Mouse (Mus musculus): ENCODE data around the gene Nr1h2. TPM values are rescaled to one million over a fixed set of nuclear protein-coding genes. Genes with fewer than 3 reads are reported as not detected.

Nr1h2 gene
- total and polyA plus RNA-seq, 3 experiments = 13.9 to 50.0 (median 43.8) TPM

DNA sequence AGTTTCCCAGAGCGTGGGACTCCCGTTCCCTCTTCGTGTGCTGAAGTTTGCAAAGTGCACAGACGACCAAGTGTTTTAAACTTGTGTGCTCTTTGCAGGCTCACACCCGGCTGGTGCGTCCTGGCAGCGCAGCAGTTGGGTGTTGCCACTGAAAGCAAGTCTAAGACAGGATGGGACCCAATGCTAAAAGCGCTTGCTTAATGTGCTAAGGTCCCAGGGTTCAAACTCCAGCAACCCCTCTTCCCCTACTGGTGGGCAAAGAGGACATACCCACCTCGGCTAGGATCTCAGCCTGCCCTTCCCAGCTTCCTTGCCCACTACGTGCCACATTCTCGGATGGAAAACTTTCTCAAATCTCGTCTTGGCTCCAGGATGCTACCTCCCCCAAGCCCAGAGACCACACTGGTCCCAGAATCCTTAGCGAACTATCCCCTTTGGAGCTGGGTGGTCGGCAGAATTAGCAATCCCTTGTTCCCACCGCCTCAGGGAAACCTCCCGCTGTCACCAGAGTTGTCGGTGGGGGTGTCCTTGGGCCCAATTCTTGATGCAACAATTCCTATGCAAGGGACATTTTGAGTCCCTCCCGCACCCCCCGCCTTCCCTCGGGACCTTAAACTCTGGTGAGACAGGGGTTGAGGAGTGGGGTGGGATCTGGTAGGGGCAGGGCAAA, 49.6 kb upstream of the Nr1h2 start:
- no peaks in the 10 kb centered on the region for H3K9me3 ChIP-seq (replicated peaks; ENCODE audit: low read length)
- no peak for TF ChIP-seq MEF2A (IDR thresholded peaks at IDR 0.05; ENCODE audit: borderline replicate concordance, low read depth, low read length)
- TF ChIP-seq MAX (IDR thresholded peaks at IDR 0.05; ENCODE audit: low read length) = no peak
- TF ChIP-seq POLR2AphosphoS2 (IDR thresholded peaks at IDR 0.05; ENCODE audit: low read depth, low read length) = no peak
- no peak for TF ChIP-seq IRF4 (IDR thresholded peaks at IDR 0.05; ENCODE audit: low read depth, low read length)
- no peak for TF ChIP-seq KAT2A (IDR thresholded peaks at IDR 0.05; ENCODE audit: insufficient replicate concordance, low read length)
- TF ChIP-seq RCOR1 (conservative IDR thresholded peaks at IDR 0.05; ENCODE audit: low read depth, low read length) = no peak
- no peak for TF ChIP-seq HCFC1 (IDR thresholded peaks at IDR 0.05; ENCODE audit: low read depth, low read length)
- no peaks in the 10 kb centered on the region for H3K79me2 ChIP-seq (replicated peaks; ENCODE audit: control insufficient read depth, extremely low read depth, insufficient read depth, poor library complexity, severe bottlenecking)
- peak overlapping the region; percentile 52 to 57 (median 54) for H3K4me3 ChIP-seq (replicated peaks in 1 of 3; ENCODE audit: low read depth in 2 of 3, low read length in 2 of 3, poor library complexity in 1 of 3)
- peak overlapping the region; percentile 57 for H3K9ac ChIP-seq (ENCODE audit: insufficient read depth, low read depth)
- dilution Hi-C loops (cut with MboI; ENCODE audit: extremely low pct_ligation_motif_present, extremely low pct_unique_long_range_greater_than_20kb, low sequenced_read_pairs) = no loop called here
- H3K27me3 ChIP-seq (replicated peaks) = no peaks in the 10 kb centered on the region
- peaks cover 0 to 15% of the 10 kb centered on the region in 2 experiments for H3K36me3 ChIP-seq (replicated peaks in 1 of 2; ENCODE audit: control insufficient read depth in 1 of 2, insufficient read depth in 1 of 2, low read length in 1 of 2)
- peaks cover 9 to 21% of the 10 kb centered on the region in 2 experiments; a peak in 2 of 4 replicates for H3K4me1 ChIP-seq (ENCODE audit: control insufficient read depth in 1 of 2, insufficient read depth in 2 of 2)
- peak overlapping the region; percentile 81; the same call in 1 of the 2 replicates for H3K4me2 ChIP-seq (ENCODE audit: insufficient read depth, low read depth, poor library complexity, severe bottlenecking)
- no peak for DNase-seq (ENCODE audit: extremely low read depth)
- H3K27ac ChIP-seq (ENCODE audit: insufficient read depth, low read depth) = no peak overlapping the region
- in situ Hi-C loops (cut with MboI; ENCODE audit: low pct_ligation_motif_present, low pct_unique_long_range_greater_than_20kb, low sequenced_read_pairs) = no loop called here

DNA sequence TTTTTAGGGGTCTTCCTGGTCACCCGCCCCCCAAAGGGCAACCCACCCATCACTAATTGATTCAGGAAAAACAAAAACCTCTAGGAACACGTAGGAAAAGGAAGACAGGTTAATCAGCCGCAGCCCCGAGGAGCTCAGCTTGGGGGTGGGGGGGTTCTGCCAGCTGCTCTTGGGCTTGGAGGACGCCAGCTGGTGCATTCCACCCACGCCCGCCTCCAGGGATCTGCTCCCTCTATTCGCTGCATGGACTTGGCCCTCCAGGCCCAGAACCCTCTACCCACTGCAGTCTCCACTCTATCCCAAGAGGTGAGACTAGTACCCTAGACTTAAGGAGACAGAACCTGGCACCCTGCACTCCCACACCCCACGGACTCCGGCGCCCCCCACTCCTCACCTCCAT, 48.7 kb upstream of the Nr1h2 start:
- Histone ChIP-seq H3K79me2 (replicated peaks; ENCODE audit: control insufficient read depth, extremely low read depth, insufficient read depth, poor library complexity, severe bottlenecking) (no peaks in the 10 kb centered on the region), H3K4me2 (ENCODE audit: insufficient read depth, low read depth, poor library complexity, severe bottlenecking) (no peak overlapping the region), H3K9me3 (replicated peaks; ENCODE audit: low read length) (no peaks in the 10 kb centered on the region), H3K9ac (ENCODE audit: insufficient read depth, low read depth) (no peak overlapping the region), H3K4me3 (replicated peaks in 1 of 3; ENCODE audit: low read depth in 2 of 3, low read length in 2 of 3, poor library complexity in 1 of 3) (no peak overlapping the region), H3K36me3 (replicated peaks in 1 of 2; ENCODE audit: control insufficient read depth in 1 of 2, insufficient read depth in 1 of 2, low read length in 1 of 2) (peaks cover 0 to 22% of the 10 kb centered on the region in 2 experiments), H3K27ac (ENCODE audit: insufficient read depth, low read depth) (no peak overlapping the region), H3K4me1 (ENCODE audit: control insufficient read depth in 1 of 2, insufficient read depth in 2 of 2) (peaks cover 9 to 21% of the 10 kb centered on the region in 2 experiments; a peak in 2 of 4 replicates), H3K27me3 (replicated peaks) (no peaks in the 10 kb centered on the region)
- TF ChIP-seq MAZ (IDR thresholded peaks at IDR 0.05; ENCODE audit: low read depth, low read length) (no peak), CTCF (conservative IDR thresholded peaks at IDR 0.05 in 1 of 2, IDR thresholded peaks at IDR 0.05 in 1 of 2; ENCODE audit: low read depth in 2 of 2, low read length in 2 of 2) (no peak), POLR2A (IDR thresholded peaks at IDR 0.05; ENCODE audit: low read depth, low read length) (no peak), E2F4 (IDR thresholded peaks at IDR 0.05; ENCODE audit: insufficient replicate concordance, low read depth, low read length) (no peak), IRF4 (IDR thresholded peaks at IDR 0.05; ENCODE audit: low read depth, low read length) (no peak), KAT2A (IDR thresholded peaks at IDR 0.05; ENCODE audit: insufficient replicate concordance, low read length) (no peak), PAX5 (IDR thresholded peaks at IDR 0.05; ENCODE audit: low read length) (no peak), MYC (IDR thresholded peaks at IDR 0.05; ENCODE audit: low read depth, low read length) (no peak), EP300 (IDR thresholded peaks at IDR 0.05; ENCODE audit: low read length) (no peak), CHD2 (IDR thresholded peaks at IDR 0.05; ENCODE audit: low read length) (no peak), JUN (IDR thresholded peaks at IDR 0.05; ENCODE audit: insufficient read depth, low read depth, low read length) (no peak), MAX (IDR thresholded peaks at IDR 0.05; ENCODE audit: low read length) (no peak), ZC3H11A (IDR thresholded peaks at IDR 0.05; ENCODE audit: low read depth, low read length) (no peak), RCOR1 (conservative IDR thresholded peaks at IDR 0.05; ENCODE audit: low read depth, low read length) (no peak), NRF1 (IDR thresholded peaks at IDR 0.05; ENCODE audit: low read depth, low read length) (no peak), ZMIZ1 (IDR thresholded peaks at IDR 0.05; ENCODE audit: low read depth, low read length) (no peak), ZKSCAN1 (IDR thresholded peaks at IDR 0.05; ENCODE audit: borderline replicate concordance, low read depth, low read length) (no peak), SIN3A (IDR thresholded peaks at IDR 0.05; ENCODE audit: low read length) (no peak)
- dilution Hi-C loops (cut with MboI; ENCODE audit: extremely low pct_ligation_motif_present, extremely low pct_unique_long_range_greater_than_20kb, low sequenced_read_pairs) = no loop called here
- in situ Hi-C loops (cut with MboI; ENCODE audit: low pct_ligation_motif_present, low pct_unique_long_range_greater_than_20kb, low sequenced_read_pairs) = no loop called here
- DNase-seq (ENCODE audit: extremely low read depth) = no peak

Measured in CH12.LX (cell line).